Mouse (Mus musculus) c-Kit-positive CD71-positive TER-119-positive erythroid progenitor cells, embryonic 14.5 days (primary cell): ENCODE data around the gene Gm3404.
"Not testable (repeated sequence)": the region's sequence is repeated elsewhere in the genome, so short reads cannot be mapped to it uniquely, and the experiment has no call there.

ENCODE experiments used
- DNase-seq: peaks from one replicate; pipeline ENCODE4 v3.0.0-alpha.2; 2013; ENCODE audit warnings: low spot score

Gm3404 gene

GRCm38 (mm10) chr5:146525501-146525900 is at the start of gene Gm3404:
Gene Gm3404, plus strand, starts transcription at chr5:146525801.
- DNase-seq: not testable (repeated sequence)

GRCm38 (mm10) chr5:146479564-146479963 is 46.0 kb upstream of the Gm3404 start:
- DNase-seq: peak; percentile 44

- DNase-seq: not testable (repeated sequence)
Measured at GRCm38 (mm10) chr5:146481665-146482064, 43.9 kb upstream of the Gm3404 start, which contains the start of gene Gm6408. Gene Gm6408, plus strand, starts transcription at chr5:146481965.

- DNase-seq: peak; percentile 7
Measured at GRCm38 (mm10) chr5:146488959-146489358, 36.6 kb upstream of the Gm3404 start.

- DNase-seq: not testable (repeated sequence)
Measured at GRCm38 (mm10) chr5:146491063-146491462, 34.5 kb upstream of the Gm3404 start, which contains the start of gene Gm6370. Gene Gm6370, plus strand, starts transcription at chr5:146491363.

GRCm38 (mm10) chr5:146502099-146502498 is 23.5 kb upstream of the Gm3404 start, which contains the start of gene 4930449I24Rik:
Gene 4930449I24Rik, plus strand, starts transcription at chr5:146502399.
- DNase-seq: not testable (repeated sequence)

GRCm38 (mm10) chr5:146513823-146514222 is 11.8 kb upstream of the Gm3404 start, which contains the start of gene Gm3402:
Gene Gm3402, plus strand, starts transcription at chr5:146514123.
- not testable (repeated sequence) for DNase-seq

- not testable (repeated sequence) for DNase-seq
Measured at GRCm38 (mm10) chr5:146537347-146537746, 11.7 kb downstream of the Gm3404 start, which contains the start of gene Gm3409. Gene Gm3409, plus strand, starts transcription at chr5:146537647.

- DNase-seq: not testable (repeated sequence)
Measured at GRCm38 (mm10) chr5:146555836-146556235, 30.2 kb downstream of the Gm3404 start, which contains the start of gene Gm3415. Gene Gm3415, plus strand, starts transcription at chr5:146556136.

GRCm38 (mm10) chr5:146564259-146564658 is 38.7 kb downstream of the Gm3404 start:
- no peak for DNase-seq

GRCm38 (mm10) chr5:146567054-146567453 is 41.5 kb downstream of the Gm3404 start:
- no peak for DNase-seq

GRCm38 (mm10) chr5:146570179-146570578 is 44.6 kb downstream of the Gm3404 start:
- not testable (repeated sequence) for DNase-seq

GRCm38 (mm10) chr5:146571830-146572734 is 46.5 kb downstream of the Gm3404 start:
- DNase-seq: not testable (repeated sequence)

- DNase-seq: not testable (repeated sequence)
Measured at GRCm38 (mm10) chr5:146572735-146573042, 47.1 kb downstream of the Gm3404 start.

GRCm38 (mm10) chr5:146576668-146577067 is 51.1 kb downstream of the Gm3404 start:
- DNase-seq: no peak
